Mouse (Mus musculus): ENCODE measurements around the gene Dock2. TPM values are rescaled to one million over a fixed set of nuclear protein-coding genes. Genes with fewer than 3 reads are reported as not detected.

Gene Dock2
- polyA plus RNA-seq, 1 experiment from 2014 or later = 0.72 TPM

DNA sequence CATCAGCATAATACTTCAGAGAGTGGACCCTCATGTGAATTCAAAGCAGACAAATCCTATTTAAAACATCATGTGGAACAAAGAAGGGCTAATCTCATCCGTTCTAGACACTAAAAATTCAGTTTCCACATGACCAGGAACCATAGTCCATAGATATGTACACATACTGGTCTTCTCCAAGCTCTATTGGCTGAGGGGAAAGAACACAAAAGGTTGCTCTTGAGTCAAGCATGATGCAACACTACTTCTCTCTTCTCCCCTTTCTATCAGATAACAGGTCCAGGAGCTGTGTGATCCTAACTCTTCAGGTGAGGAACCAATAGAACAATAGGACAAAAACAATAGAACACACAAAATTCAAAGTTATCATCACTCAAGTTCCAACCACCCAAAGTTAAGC lies 42.6 kb downstream of the Dock2 start:
- Histone ChIP-seq H3K9ac (replicated peaks; ENCODE audit: low read depth, low read length) (no peak overlapping the region), H3K36me3 (ENCODE audit: control insufficient read depth, insufficient read depth) (no peaks in the 10 kb centered on the region), H3K9me3 (ENCODE audit: control insufficient read depth, low read length) (no peaks in the 10 kb centered on the region), H3K4me1 (replicated peaks; ENCODE audit: control insufficient read depth, insufficient read depth, low read length) (no peaks in the 10 kb centered on the region), H3K27me3 (replicated peaks; ENCODE audit: control insufficient read depth, insufficient read depth, low read length) (no peaks in the 10 kb centered on the region), H3K4me2 (ENCODE audit: low read length) (no peak overlapping the region), H3K4me3 (replicated peaks; ENCODE audit: low read length) (no peak overlapping the region), H3K27ac (ENCODE audit: low read length) (no peak overlapping the region)
- no peak for ATAC-seq
- WGBS = 80% methylated on average over 1 of the region's 1 CpGs

DNA sequence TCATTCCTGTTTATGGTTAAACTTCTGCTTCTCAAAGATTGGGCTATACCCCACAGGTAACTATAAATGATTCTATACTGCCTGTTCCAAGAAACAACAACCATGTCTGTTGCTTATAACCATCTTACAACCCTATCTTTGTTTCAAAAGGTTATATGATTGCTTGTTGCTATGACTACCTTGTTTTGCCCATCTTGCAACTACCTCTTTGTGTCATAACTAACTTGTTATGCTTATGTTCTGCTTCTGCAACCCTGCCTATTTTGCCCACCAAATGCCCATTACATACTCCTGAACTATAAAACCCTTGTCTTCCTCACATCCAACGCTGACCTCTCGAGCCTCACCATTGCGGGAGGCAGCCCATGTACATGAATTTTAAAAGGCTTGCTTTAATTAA lies 43.9 kb downstream of the Dock2 start:
- 94% methylated on average over 3 of the region's 3 CpGs for WGBS
- no peaks in the 10 kb centered on the region for H3K9me3 ChIP-seq (ENCODE audit: control insufficient read depth, low read length)
- H3K36me3 ChIP-seq (ENCODE audit: control insufficient read depth, insufficient read depth) = no peaks in the 10 kb centered on the region
- no peak overlapping the region for H3K9ac ChIP-seq (replicated peaks; ENCODE audit: low read depth, low read length)
- no peak overlapping the region for H3K4me3 ChIP-seq (replicated peaks; ENCODE audit: low read length)
- H3K27ac ChIP-seq (ENCODE audit: low read length) = no peak overlapping the region
- H3K4me2 ChIP-seq (ENCODE audit: low read length) = no peak overlapping the region
- no peaks in the 10 kb centered on the region for H3K27me3 ChIP-seq (replicated peaks; ENCODE audit: control insufficient read depth, insufficient read depth, low read length)
- H3K4me1 ChIP-seq (replicated peaks; ENCODE audit: control insufficient read depth, insufficient read depth, low read length) = no peaks in the 10 kb centered on the region
- ATAC-seq = no peak

DNA sequence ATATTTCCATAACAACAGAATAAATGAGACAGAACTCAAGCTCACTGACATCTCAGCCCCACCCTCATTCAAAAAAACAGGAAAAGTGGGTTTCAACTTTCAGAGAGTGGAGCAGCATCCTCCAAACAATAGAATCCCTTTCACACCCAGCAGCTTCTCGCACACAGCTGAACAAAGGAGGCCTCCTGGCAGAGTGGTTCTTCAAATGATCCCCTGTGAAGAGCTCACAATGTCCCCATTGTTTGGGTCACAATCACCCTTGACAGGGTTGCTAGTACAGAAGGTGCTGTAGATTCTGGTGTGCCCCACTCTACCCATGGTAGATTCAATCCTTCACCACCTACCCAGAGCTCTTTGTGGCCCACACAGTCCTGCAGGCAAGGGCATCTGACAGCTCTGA lies 44.7 kb downstream of the Dock2 start:
- peak overlapping the region; percentile 31; the same call in 1 of the 2 replicates for H3K27ac ChIP-seq (ENCODE audit: low read length)
- no peaks in the 10 kb centered on the region for H3K4me1 ChIP-seq (replicated peaks; ENCODE audit: control insufficient read depth, insufficient read depth, low read length)
- 4% methylated on average over 1 of the region's 1 CpGs for WGBS
- no peak overlapping the region for H3K4me2 ChIP-seq (ENCODE audit: low read length)
- no peak overlapping the region for H3K9ac ChIP-seq (replicated peaks; ENCODE audit: low read depth, low read length)
- H3K4me3 ChIP-seq (replicated peaks; ENCODE audit: low read length) = no peak overlapping the region
- no peaks in the 10 kb centered on the region for H3K36me3 ChIP-seq (ENCODE audit: control insufficient read depth, insufficient read depth)
- no peaks in the 10 kb centered on the region for H3K9me3 ChIP-seq (ENCODE audit: control insufficient read depth, low read length)
- no peaks in the 10 kb centered on the region for H3K27me3 ChIP-seq (replicated peaks; ENCODE audit: control insufficient read depth, insufficient read depth, low read length)
- ATAC-seq = peak; percentile 84

DNA sequence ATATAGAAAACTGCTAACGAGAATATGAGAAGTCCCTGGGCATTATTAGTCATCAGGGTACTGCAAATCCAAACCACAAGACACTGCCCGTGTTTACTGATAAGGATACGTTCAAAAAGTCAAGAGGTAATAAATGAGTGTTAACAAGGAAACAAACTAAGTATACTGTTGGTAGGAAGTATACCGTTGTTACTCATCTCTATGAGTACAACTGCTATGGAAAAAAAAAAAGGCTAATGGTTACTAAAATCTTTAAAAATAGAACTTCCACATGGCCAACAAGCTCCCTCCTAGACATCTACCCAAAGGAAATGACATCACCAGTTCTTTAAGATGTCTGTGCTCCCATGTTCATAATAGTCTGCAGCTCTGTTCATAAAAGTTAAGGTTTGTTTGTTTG lies 46.5 kb downstream of the Dock2 start:
- Histone ChIP-seq H3K4me3 (replicated peaks; ENCODE audit: low read length) (no peak overlapping the region), H3K27me3 (replicated peaks; ENCODE audit: control insufficient read depth, insufficient read depth, low read length) (no peaks in the 10 kb centered on the region), H3K4me2 (ENCODE audit: low read length) (no peak overlapping the region), H3K9ac (replicated peaks; ENCODE audit: low read depth, low read length) (no peak overlapping the region), H3K36me3 (ENCODE audit: control insufficient read depth, insufficient read depth) (no peaks in the 10 kb centered on the region), H3K27ac (ENCODE audit: low read length) (no peak overlapping the region), H3K4me1 (replicated peaks; ENCODE audit: control insufficient read depth, insufficient read depth, low read length) (no peaks in the 10 kb centered on the region), H3K9me3 (ENCODE audit: control insufficient read depth, low read length) (no peaks in the 10 kb centered on the region)
- no peak for ATAC-seq
- WGBS = 92% methylated on average over 4 of the region's 4 CpGs

DNA sequence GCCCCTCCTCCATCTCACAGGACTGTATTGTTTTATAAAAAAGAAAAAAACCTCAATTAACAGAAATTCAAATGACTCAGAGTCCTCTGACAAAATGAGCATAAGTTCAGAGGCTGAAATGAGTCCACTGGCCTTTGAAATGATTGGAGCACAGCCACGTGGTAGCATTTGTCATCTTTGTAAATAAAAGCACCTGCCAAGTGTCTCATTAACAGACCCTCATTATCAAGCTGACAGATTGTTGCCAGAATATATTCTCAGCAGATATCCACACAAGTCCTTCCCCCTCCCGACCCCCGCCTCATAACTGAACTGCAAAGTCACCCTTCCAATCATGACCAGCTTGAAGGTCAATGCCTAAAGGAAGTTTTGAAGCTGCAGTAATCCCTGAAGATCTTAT lies 49.7 kb downstream of the Dock2 start:
- no peak overlapping the region for H3K4me2 ChIP-seq (ENCODE audit: low read length)
- no peaks in the 10 kb centered on the region for H3K9me3 ChIP-seq (ENCODE audit: control insufficient read depth, low read length)
- no peaks in the 10 kb centered on the region for H3K36me3 ChIP-seq (ENCODE audit: control insufficient read depth, insufficient read depth)
- peak; percentile 51 for ATAC-seq
- H3K27me3 ChIP-seq (replicated peaks; ENCODE audit: control insufficient read depth, insufficient read depth, low read length) = no peaks in the 10 kb centered on the region
- WGBS = 27% methylated on average over 3 of the region's 3 CpGs
- H3K4me1 ChIP-seq (replicated peaks; ENCODE audit: control insufficient read depth, insufficient read depth, low read length) = 0 out of 2 replicates have a peak, but pooled peaks cover 5% of the 10 kb centered on the region
- no peak overlapping the region for H3K4me3 ChIP-seq (replicated peaks; ENCODE audit: low read length)
- H3K27ac ChIP-seq (ENCODE audit: low read length) = no peak overlapping the region
- H3K9ac ChIP-seq (replicated peaks; ENCODE audit: low read depth, low read length) = no peak overlapping the region

DNA sequence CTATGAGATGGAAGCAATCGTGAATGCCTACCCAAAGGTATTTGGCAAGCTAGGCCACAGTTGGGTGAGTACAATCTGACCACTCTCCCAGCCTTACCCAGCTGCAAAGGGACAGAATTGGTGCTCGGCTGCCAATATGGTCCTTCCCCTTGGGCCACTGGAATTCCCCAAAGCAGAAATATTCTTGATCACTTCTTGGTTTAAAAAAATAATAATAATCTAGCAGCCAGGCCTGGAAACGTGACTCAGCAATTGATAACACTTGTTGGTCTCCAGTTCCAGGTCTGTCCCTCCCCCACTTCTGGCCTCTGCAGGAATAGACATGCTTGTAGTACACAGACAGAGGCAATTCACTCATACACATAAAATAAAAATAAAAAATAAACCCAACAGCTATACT lies 56.2 kb downstream of the Dock2 start:
- ATAC-seq = no peak
- no peaks in the 10 kb centered on the region for H3K36me3 ChIP-seq (ENCODE audit: control insufficient read depth, insufficient read depth)
- no peak overlapping the region for H3K9ac ChIP-seq (replicated peaks; ENCODE audit: low read depth, low read length)
- H3K4me1 ChIP-seq (replicated peaks; ENCODE audit: control insufficient read depth, insufficient read depth, low read length) = 0 out of 2 replicates have a peak, but pooled peaks cover 5% of the 10 kb centered on the region
- H3K4me3 ChIP-seq (replicated peaks; ENCODE audit: low read length) = no peak overlapping the region
- no peak overlapping the region for H3K27ac ChIP-seq (ENCODE audit: low read length)
- no peak overlapping the region for H3K4me2 ChIP-seq (ENCODE audit: low read length)
- no peaks in the 10 kb centered on the region for H3K27me3 ChIP-seq (replicated peaks; ENCODE audit: control insufficient read depth, insufficient read depth, low read length)
- WGBS = 85% methylated on average over 3 of the region's 3 CpGs
- no peaks in the 10 kb centered on the region for H3K9me3 ChIP-seq (ENCODE audit: control insufficient read depth, low read length)

DNA sequence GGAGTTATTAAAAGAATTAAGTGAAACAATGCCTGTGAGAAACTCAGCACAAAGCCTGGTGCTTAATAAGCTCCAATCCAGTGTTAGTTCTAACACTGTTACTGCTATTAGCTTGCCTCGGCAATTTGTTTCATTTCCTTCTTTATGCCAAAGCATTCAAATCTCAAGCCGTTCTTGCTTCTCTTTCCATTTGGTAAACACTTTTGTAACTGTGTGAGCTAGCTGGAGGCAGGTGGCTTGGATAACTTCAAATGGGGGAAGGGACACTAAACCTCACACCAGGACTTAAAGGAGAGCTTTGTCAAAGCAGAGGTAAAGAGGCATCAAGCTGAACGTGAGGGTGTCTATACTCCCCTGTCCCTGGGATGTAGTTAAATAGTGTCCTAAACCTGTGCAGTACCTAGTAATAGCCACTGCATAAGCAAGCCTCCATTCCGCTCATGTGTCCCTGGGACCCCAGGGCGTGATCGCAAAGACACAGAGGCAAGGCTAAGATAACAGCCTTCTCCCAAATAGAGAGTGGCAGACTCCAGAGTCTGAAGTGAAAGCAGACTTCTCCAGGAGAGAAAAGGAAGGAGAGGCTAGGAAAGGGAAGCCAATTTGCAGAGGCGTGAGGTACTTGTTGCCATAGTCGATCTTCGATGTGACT lies 56.9 kb downstream of the Dock2 start:
- H3K4me3 ChIP-seq (replicated peaks; ENCODE audit: low read length) = no peak overlapping the region
- WGBS = 75% methylated on average over 9 of the region's 9 CpGs
- H3K27me3 ChIP-seq (replicated peaks; ENCODE audit: control insufficient read depth, insufficient read depth, low read length) = no peaks in the 10 kb centered on the region
- no peaks in the 10 kb centered on the region for H3K9me3 ChIP-seq (ENCODE audit: control insufficient read depth, low read length)
- 0 out of 2 replicates have a peak, but pooled peaks cover 5% of the 10 kb centered on the region for H3K4me1 ChIP-seq (replicated peaks; ENCODE audit: control insufficient read depth, insufficient read depth, low read length)
- H3K27ac ChIP-seq (ENCODE audit: low read length) = no peak overlapping the region
- ATAC-seq = no peak
- H3K4me2 ChIP-seq (ENCODE audit: low read length) = no peak overlapping the region
- no peak overlapping the region for H3K9ac ChIP-seq (replicated peaks; ENCODE audit: low read depth, low read length)
- H3K36me3 ChIP-seq (ENCODE audit: control insufficient read depth, insufficient read depth) = no peaks in the 10 kb centered on the region

DNA sequence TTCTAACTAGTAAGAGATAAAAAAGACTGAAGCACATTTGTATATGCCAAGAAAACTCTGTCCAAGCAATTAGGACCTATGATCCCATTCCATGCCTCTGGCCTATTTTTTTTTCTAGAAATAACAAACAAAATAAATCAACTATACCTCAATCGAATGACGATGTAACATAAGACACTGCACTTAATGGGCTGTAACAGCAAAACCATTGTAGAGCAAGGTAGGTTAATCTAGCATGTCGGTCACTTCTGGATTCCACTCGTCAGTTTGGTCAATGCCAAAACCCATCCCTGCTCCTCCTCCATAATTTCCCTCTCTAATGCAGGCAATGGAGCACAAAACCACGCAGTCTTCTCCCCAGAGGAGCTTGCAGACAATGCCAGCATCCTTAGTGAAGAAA lies 70.3 kb downstream of the Dock2 start:
- H3K9me3 ChIP-seq (ENCODE audit: control insufficient read depth, low read length) = no peaks in the 10 kb centered on the region
- H3K4me2 ChIP-seq (ENCODE audit: low read length) = no peak overlapping the region
- 80% methylated on average over 5 of the region's 5 CpGs for WGBS
- no peak for ATAC-seq
- no peak overlapping the region for H3K9ac ChIP-seq (replicated peaks; ENCODE audit: low read depth, low read length)
- H3K36me3 ChIP-seq (ENCODE audit: control insufficient read depth, insufficient read depth) = no peaks in the 10 kb centered on the region
- no peak overlapping the region for H3K4me3 ChIP-seq (replicated peaks; ENCODE audit: low read length)
- no peak overlapping the region for H3K27ac ChIP-seq (ENCODE audit: low read length)
- no peaks in the 10 kb centered on the region for H3K27me3 ChIP-seq (replicated peaks; ENCODE audit: control insufficient read depth, insufficient read depth, low read length)
- no peaks in the 10 kb centered on the region for H3K4me1 ChIP-seq (replicated peaks; ENCODE audit: control insufficient read depth, insufficient read depth, low read length)

DNA sequence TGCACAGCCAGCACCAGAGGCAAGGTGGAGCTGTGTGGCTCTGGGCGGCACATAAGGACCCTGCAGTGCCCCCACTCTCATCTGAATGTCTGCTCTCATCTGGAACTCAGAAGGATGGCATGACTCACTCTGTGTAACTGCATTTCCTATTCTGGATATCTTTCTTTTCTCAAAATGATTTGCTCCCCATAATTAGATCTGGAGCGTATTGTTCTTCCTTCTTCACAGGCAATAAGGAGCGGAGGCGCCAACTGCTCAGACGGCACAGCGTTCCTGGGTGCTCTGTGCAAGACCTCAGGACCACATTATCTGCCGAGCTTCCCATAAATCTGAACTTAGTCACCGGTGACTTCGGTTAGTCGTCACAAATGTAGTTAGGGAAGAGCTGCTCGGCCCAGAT lies 75.4 kb downstream of the Dock2 start:
- no peak overlapping the region for H3K4me2 ChIP-seq (ENCODE audit: low read length)
- 89% methylated on average over 11 of the region's 11 CpGs for WGBS
- no peaks in the 10 kb centered on the region for H3K4me1 ChIP-seq (replicated peaks; ENCODE audit: control insufficient read depth, insufficient read depth, low read length)
- no peak for ATAC-seq
- no peaks in the 10 kb centered on the region for H3K27me3 ChIP-seq (replicated peaks; ENCODE audit: control insufficient read depth, insufficient read depth, low read length)
- no peak overlapping the region for H3K9ac ChIP-seq (replicated peaks; ENCODE audit: low read depth, low read length)
- H3K36me3 ChIP-seq (ENCODE audit: control insufficient read depth, insufficient read depth) = no peaks in the 10 kb centered on the region
- no peaks in the 10 kb centered on the region for H3K9me3 ChIP-seq (ENCODE audit: control insufficient read depth, low read length)
- H3K27ac ChIP-seq (ENCODE audit: low read length) = no peak overlapping the region
- no peak overlapping the region for H3K4me3 ChIP-seq (replicated peaks; ENCODE audit: low read length)

DNA sequence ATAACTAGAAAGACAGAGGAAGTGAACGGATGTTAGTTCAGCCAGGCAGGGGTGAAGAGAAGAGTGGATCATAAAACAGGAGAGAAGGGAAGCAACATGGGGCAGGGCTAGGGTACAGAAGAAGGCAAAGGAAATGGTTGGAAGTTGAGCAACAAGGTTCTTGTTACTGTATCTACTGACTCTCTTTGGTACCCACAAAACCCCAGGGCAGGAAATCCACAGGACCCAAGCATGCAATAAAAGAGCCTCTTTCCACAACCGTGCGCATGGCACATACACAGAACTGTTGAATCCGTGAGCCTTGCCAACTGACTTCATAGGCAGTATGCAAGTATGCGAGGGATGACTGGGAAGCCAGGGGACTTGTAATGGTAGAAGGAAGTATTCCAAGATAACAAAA lies 76.3 kb downstream of the Dock2 start:
- Histone ChIP-seq H3K9ac (replicated peaks; ENCODE audit: low read depth, low read length) (no peak overlapping the region), H3K27me3 (replicated peaks; ENCODE audit: control insufficient read depth, insufficient read depth, low read length) (no peaks in the 10 kb centered on the region), H3K4me1 (replicated peaks; ENCODE audit: control insufficient read depth, insufficient read depth, low read length) (no peaks in the 10 kb centered on the region), H3K4me3 (replicated peaks; ENCODE audit: low read length) (no peak overlapping the region), H3K36me3 (ENCODE audit: control insufficient read depth, insufficient read depth) (no peaks in the 10 kb centered on the region), H3K4me2 (ENCODE audit: low read length) (no peak overlapping the region), H3K27ac (ENCODE audit: low read length) (no peak overlapping the region), H3K9me3 (ENCODE audit: control insufficient read depth, low read length) (no peaks in the 10 kb centered on the region)
- 90% methylated on average over 5 of the region's 5 CpGs for WGBS
- no peak for ATAC-seq

Data from forebrain, embryonic 16.5 days (tissue).